Mouse (Mus musculus) gastrocnemius, postnatal 25 days (tissue): ENCODE data around the gene Tshz2. TPM values are rescaled to one million over a fixed set of nuclear protein-coding genes. Genes with fewer than 3 reads are reported as not detected.

Experiments used
- DNase-seq: peaks from one replicate; pipeline ENCODE4 v3.0.0; 2022
- total RNA-seq, 2 experiments: library from RNA; stranded (reverse); gene quantifications; 1 replicate in 1 of 2; 2 replicates in 1 of 2; pipeline ENCODE4 v1.2.3; 2021

Gene Tshz2
- total RNA-seq, 2 experiments from 2014 or later, result 11.5 to 13.7 TPM

GRCm38 (mm10) chr2:169699862-169700511 is 67.2 kb downstream of the Tshz2 start:
- DNase-seq, result peak; percentile 54

- no peak for DNase-seq
Measured at GRCm38 (mm10) chr2:169702725-169703486, 70.1 kb downstream of the Tshz2 start.

DNA sequence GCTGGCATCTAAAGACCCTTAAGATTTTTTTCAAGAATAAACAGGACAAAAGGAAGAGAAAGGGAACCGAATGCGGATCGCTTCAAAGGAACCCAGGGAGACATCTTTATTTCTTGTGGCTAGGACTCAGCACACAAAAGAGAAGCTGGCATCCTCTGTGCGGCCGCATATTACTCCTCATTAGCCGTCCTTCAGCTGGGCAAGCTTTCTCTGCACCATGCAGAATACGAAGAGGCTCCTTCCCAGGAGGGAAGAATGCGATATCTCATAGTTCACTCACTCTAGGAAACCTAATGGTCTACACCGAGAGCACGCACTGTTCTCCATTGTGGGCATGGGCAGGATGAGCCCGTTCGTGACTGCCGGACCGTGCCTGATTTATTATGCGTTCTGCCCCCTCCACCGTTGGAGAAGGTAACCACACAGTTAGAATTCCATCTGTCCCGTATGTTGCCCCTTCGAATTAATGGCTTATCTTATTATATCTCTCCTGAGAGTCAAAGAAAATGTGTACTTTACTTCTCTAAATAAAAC is 89.0 kb downstream of the Tshz2 start:
- no peak for DNase-seq

DNA sequence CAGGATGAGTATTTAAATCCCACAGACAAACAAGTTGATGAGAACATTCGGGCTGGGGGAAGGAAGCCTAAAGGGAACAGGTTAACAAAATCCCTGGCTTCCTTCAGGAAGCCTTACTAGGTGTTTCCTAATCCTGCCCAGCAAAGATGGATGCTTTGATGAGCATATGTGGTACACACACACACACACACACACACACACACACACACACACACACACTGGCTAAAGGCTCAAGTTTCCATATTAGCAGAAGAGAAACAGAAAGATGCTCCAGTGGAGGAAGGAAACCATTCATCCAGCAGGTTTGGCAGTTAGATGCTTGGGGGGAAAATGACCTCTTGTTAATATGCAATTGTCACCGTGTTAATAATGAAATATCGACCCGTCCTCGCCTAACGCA is 89.5 kb downstream of the Tshz2 start:
- DNase-seq, result no peak

DNA sequence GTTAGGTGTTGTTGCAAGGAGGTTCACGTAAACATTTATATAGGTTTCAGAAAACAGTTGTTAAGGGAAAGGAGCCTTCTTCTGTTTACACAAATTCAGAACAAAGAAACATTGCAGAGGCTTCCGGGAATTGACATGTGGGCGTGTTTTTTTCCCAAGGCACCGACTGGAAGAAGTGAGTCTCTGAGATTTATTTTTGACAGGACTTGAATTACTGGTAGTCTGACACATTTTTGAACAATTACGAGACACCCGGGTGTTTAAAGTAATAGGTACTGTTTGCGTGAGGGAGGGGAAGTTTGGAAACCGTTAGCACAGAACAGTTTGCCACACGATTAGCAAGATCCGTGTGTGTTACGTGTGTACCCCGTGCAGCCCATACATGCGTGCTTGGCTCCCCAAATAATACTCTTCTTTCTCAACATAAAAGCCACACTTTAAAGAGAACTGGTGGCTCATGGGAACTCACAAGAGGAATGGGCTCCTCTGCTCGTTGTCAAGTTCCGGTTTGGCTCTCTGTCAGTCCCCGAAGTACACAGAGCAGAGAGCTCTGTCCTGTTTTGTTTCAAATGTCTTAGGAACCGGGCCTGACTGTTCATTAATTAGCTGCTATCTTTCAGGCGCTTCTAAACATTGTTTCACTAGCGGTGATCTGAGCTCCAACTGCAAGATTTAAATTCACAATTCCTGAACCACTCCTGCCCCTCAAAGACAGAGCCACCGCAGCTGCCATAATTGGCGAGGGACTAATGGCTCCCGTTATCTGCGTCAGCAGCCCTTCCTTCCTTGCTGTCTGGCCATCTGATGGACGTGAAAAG is 91.0 kb downstream of the Tshz2 start:
- DNase-seq, result peak; percentile 25

- no peak for DNase-seq
Measured at GRCm38 (mm10) chr2:169728651-169729280, 96.0 kb downstream of the Tshz2 start.

DNA sequence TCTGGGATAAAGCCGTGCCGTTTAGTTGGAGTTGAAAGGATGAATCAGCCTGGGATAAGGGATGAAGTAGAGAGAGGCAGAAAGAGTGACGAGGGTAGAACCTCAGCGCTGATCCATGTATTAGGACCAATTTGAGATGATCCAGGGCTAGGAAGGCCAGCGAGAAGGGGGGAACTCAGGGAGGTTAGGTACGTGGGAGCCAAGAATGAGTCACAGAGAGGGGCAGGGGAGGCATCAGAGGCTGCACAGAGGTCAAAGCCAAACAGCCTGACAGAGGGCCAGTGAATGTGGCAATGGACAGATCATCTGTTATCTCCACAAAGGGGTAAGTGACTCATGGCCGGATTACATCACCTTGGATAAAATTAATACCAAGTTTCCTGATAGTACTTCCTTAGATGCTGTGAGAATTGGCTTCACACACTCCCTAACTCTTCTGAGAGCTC is 97.8 kb downstream of the Tshz2 start:
- DNase-seq, result peak; percentile 73

GRCm38 (mm10) chr2:169734053-169734452 is 101.2 kb downstream of the Tshz2 start:
- no peak for DNase-seq

GRCm38 (mm10) chr2:169735475-169736406 is 102.9 kb downstream of the Tshz2 start:
- no peak for DNase-seq

- no peak for DNase-seq
Measured at GRCm38 (mm10) chr2:169740996-169741395, 108.2 kb downstream of the Tshz2 start.

DNA sequence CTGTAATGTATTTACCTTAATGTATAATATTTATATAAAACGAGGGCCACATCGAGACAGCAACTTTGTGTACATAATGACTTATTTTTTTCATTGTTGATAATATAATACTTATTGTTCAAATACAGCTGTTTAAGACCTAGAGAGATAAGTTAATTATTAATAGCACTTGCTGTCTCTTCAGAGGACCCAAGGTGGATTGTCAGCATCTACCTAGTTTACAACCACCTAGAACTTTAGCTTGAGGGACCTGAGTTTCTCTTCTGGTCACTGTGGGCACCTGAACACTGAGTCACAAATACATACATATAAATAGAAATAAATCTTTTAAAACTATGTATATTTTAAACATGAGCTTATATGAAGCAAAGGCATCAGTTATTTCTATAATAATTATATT is 110.0 kb downstream of the Tshz2 start:
- DNase-seq, result no peak

GRCm38 (mm10) chr2:169743294-169743693 is 110.5 kb downstream of the Tshz2 start:
- DNase-seq, result no peak

DNA sequence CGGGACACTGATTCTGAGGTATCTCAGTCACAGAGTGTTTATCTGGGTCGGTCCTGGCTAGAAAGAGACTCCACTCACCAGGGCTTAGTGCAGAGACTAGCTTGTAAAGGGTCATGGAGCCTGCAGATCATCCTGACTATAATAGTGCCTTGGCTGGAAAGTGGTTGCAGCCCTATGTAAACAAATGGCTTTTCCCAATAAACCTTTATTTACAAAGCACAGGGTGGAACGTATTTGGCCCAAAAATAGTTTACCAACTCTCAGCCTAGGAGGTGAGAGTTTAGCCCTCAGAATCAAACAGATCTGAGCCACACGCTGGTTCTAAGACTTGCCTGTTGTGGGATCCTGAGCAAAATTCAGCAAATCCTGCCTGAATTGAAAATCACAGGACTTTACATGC is 111.1 kb downstream of the Tshz2 start:
- DNase-seq, result no peak

- DNase-seq, result no peak
Measured at GRCm38 (mm10) chr2:169747114-169747642, 114.4 kb downstream of the Tshz2 start.

GRCm38 (mm10) chr2:169749331-169749945 is 116.6 kb downstream of the Tshz2 start:
- no peak for DNase-seq

GRCm38 (mm10) chr2:169750574-169751491 is 118.0 kb downstream of the Tshz2 start:
- DNase-seq, result peak; percentile 60

DNA sequence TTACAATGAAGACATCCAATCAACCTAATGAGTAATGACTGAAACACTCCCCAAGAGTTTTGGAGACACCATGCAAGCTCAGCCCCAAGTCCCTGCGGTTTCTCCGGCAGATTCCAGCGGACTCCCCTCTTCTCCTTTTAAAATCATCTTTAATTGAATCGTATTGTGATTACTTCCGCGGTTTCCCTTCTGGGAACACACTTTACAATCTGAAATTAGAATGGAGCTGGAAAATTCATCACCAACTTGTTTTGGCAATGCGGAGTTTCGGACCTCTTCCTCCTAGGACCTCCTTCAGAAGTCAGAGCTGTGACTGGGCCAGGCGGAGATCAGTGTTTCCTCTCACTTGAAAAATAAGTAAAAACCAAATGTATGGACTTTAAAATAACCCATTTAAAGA is 119.3 kb downstream of the Tshz2 start:
- no peak for DNase-seq

- no peak for DNase-seq
Measured at GRCm38 (mm10) chr2:169753432-169753831, 120.6 kb downstream of the Tshz2 start.

DNA sequence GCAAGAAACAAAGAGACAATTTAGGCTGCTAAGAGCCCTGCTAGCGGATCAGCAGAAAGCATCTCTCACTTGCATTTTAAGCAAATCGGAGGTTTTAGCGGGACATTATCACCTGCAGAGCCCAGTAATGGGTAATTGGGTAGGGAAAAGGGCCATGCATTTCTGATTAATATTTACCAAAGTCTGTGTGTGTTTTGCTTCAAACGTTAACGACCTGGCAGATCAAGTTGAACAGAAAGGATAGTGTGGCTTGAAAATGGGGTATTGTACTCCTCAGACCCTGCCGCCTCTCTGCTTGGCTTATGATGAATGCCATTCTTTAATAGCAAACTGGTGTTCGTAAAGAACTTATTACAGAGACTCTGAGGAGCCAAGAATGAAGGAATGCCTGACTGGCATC is 122.3 kb downstream of the Tshz2 start:
- no peak for DNase-seq
